Mouse (Mus musculus) MEL (cell line): ENCODE results near the gene Ankrd40. TPM values are rescaled to one million over a fixed set of nuclear protein-coding genes. Genes with fewer than 3 reads are reported as not detected.

Source experiments
- DNase-seq: peaks from one replicate; pipeline ENCODE4 v3.0.0; 2011; ENCODE audit warnings: low read depth, low spot score
- H3K27ac ChIP-seq: 2 replicates; pipeline ENCODE4 v1.5.1; 2012; ENCODE audit warnings: low read depth, mild to moderate bottlenecking, control low read depth, low read length, moderate library complexity; ENCODE audit not compliant: control insufficient read depth
- H3K27me3 ChIP-seq, 2 experiments: fragments of 150-350 bp in 1 of 2; sonication (generic) in 1 of 2; 2 replicates each; pipeline ENCODE4 v1.6.1; 2012; ENCODE audit warnings: low read length in 2 of 2, mild to moderate bottlenecking in 2 of 2, improper control_type of control experiment in 1 of 2, moderate library complexity in 1 of 2; ENCODE audit not compliant: insufficient read depth in 2 of 2, control insufficient read depth in 1 of 2
- H3K36me3 ChIP-seq, 2 experiments: 2 replicates each; pipeline ENCODE4 v1.6.1; 2012 to 2014; ENCODE audit warnings: low read length in 2 of 2, improper control_type of control experiment in 1 of 2, inconsistent platforms in 1 of 2, mild to moderate bottlenecking in 1 of 2; ENCODE audit not compliant: insufficient read depth in 2 of 2, control insufficient read depth in 1 of 2
- H3K4me1 ChIP-seq, 2 experiments: fragments of 150-350 bp in 1 of 2; sonication (generic) in 1 of 2; 2 replicates each; pipeline ENCODE4 v1.6.1; 2012; ENCODE audit warnings: low read length in 2 of 2, improper control_type of control experiment in 1 of 2, mild to moderate bottlenecking in 1 of 2; ENCODE audit not compliant: insufficient read depth in 2 of 2, control insufficient read depth in 1 of 2
- H3K4me3 ChIP-seq, 2 experiments: fragments of 150-350 bp in 1 of 2; sonication (generic) in 1 of 2; 2 replicates each; pipeline ENCODE4 v1.5.1; 2012; ENCODE audit warnings: low read depth in 2 of 2, low read length in 2 of 2, mild to moderate bottlenecking in 2 of 2, moderate library complexity in 2 of 2, control low read depth in 1 of 2, improper control_type of control experiment in 1 of 2; ENCODE audit not compliant: control insufficient read depth in 1 of 2, insufficient read depth in 1 of 2
- H3K79me2 ChIP-seq: 2 replicates; pipeline ENCODE4 v1.6.1; 2012; ENCODE audit warnings: mild to moderate bottlenecking, low read length, moderate library complexity; ENCODE audit not compliant: control insufficient read depth, poor library complexity, insufficient read depth
- H3K9ac ChIP-seq: 2 replicates; pipeline ENCODE4 v1.6.1; 2012; ENCODE audit warnings: low read depth, mild to moderate bottlenecking, control low read depth, low read length, moderate library complexity; ENCODE audit not compliant: control insufficient read depth, poor library complexity, severe bottlenecking
- H3K9me3 ChIP-seq: fragments of 150-350 bp; sonication (generic); replicated peaks from 2 replicates; pipeline ENCODE4 v1.6.1; 2012; ENCODE audit warnings: mild to moderate bottlenecking, low read length, improper control_type of control experiment, moderate library complexity; ENCODE audit not compliant: insufficient read depth
- CHD2 ChIP-seq: IDR thresholded peaks from 2 replicates; pipeline ENCODE4 v1.6.1; 2011; ENCODE audit warnings: low read length, improper control_type of control experiment
- CTCF ChIP-seq, 3 experiments: IDR thresholded peaks in 2 of 3; conservative IDR thresholded peaks in 1 of 3; 2 replicates each; pipeline ENCODE4 v1.5.1; 2011 to 2012; ENCODE audit warnings: low read length in 3 of 3, low read depth in 2 of 3, mild to moderate bottlenecking in 2 of 3, improper control_type of control experiment in 1 of 3, inconsistent platforms in 1 of 3, mixed read lengths in 1 of 3, moderate library complexity in 1 of 3; ENCODE audit not compliant: control insufficient read depth in 1 of 3, insufficient read depth in 1 of 3, poor library complexity in 1 of 3, severe bottlenecking in 1 of 3
- E2F4 ChIP-seq: IDR thresholded peaks from 2 replicates; pipeline ENCODE4 v1.6.1; 2011; ENCODE audit warnings: low read depth, low read length, improper control_type of control experiment, borderline replicate concordance
- ELF1 ChIP-seq: IDR thresholded peaks from 2 replicates; pipeline ENCODE4 v1.6.1; 2014; ENCODE audit warnings: low read depth, mild to moderate bottlenecking, inconsistent platforms, low read length, improper control_type of control experiment, moderate library complexity
- EP300 ChIP-seq, 2 experiments: IDR thresholded peaks; 2 replicates each; pipeline ENCODE4 v1.6.1; 2011; ENCODE audit warnings: improper control_type of control experiment in 2 of 2, low read length in 2 of 2, low read depth in 1 of 2, mild to moderate bottlenecking in 1 of 2
- GATA1 ChIP-seq: IDR thresholded peaks from 2 replicates; pipeline ENCODE4 v1.6.1; 2011; ENCODE audit warnings: low read depth, low read length, improper control_type of control experiment
- HCFC1 ChIP-seq: IDR thresholded peaks from 2 replicates; pipeline ENCODE4 v1.6.1; 2012; ENCODE audit warnings: low read depth, mild to moderate bottlenecking, inconsistent platforms, low read length, improper control_type of control experiment, moderate library complexity
- JUND ChIP-seq: IDR thresholded peaks from 2 replicates; pipeline ENCODE4 v1.6.1; 2011; ENCODE audit warnings: low read depth, mild to moderate bottlenecking, improper control_type of control experiment, low read length
- KAT2A ChIP-seq: conservative IDR thresholded peaks from 2 replicates; pipeline ENCODE4 v1.6.1; 2012; ENCODE audit warnings: low read depth, low read length, improper control_type of control experiment, inconsistent platforms
- MAFK ChIP-seq: IDR thresholded peaks from 2 replicates; pipeline ENCODE4 v1.6.1; 2011; ENCODE audit warnings: low read depth, mild to moderate bottlenecking, low read length, improper control_type of control experiment, borderline replicate concordance
- MEF2A ChIP-seq: IDR thresholded peaks from 2 replicates; pipeline ENCODE4 v1.6.1; 2014; ENCODE audit warnings: low read depth, mild to moderate bottlenecking, inconsistent platforms, low read length, improper control_type of control experiment; ENCODE audit not compliant: poor library complexity, insufficient replicate concordance, severe bottlenecking; ENCODE audit errors: extremely low read depth
- MXI1 ChIP-seq: IDR thresholded peaks from 2 replicates; pipeline ENCODE4 v1.6.1; 2011; ENCODE audit warnings: mild to moderate bottlenecking, low read depth, low read length, improper control_type of control experiment
- NRF1 ChIP-seq: IDR thresholded peaks from 2 replicates; pipeline ENCODE4 v1.6.1; 2014; ENCODE audit warnings: low read depth, mild to moderate bottlenecking, inconsistent platforms, low read length, improper control_type of control experiment, moderate library complexity; ENCODE audit not compliant: poor library complexity, insufficient read depth, severe bottlenecking
- POLR2A ChIP-seq, 2 experiments: IDR thresholded peaks; 2 replicates each; pipeline ENCODE4 v1.6.1; 2011 to 2012; ENCODE audit warnings: low read length in 2 of 2, mild to moderate bottlenecking in 2 of 2, control low read depth in 1 of 2, improper control_type of control experiment in 1 of 2, low read depth in 1 of 2, moderate library complexity in 1 of 2; ENCODE audit not compliant: control insufficient read depth in 1 of 2, insufficient read depth in 1 of 2, poor library complexity in 1 of 2
- POLR2AphosphoS2 ChIP-seq: IDR thresholded peaks from 2 replicates; pipeline ENCODE4 v1.6.1; 2011; ENCODE audit warnings: low read length, improper control_type of control experiment
- RAD21 ChIP-seq: IDR thresholded peaks from 2 replicates; pipeline ENCODE4 v1.6.1; 2011; ENCODE audit warnings: mild to moderate bottlenecking, low read depth, low read length, improper control_type of control experiment
- RCOR1 ChIP-seq: IDR thresholded peaks from 2 replicates; pipeline ENCODE4 v1.6.1; 2012; ENCODE audit warnings: low read depth, mild to moderate bottlenecking, inconsistent platforms, low read length, improper control_type of control experiment
- SIN3A ChIP-seq: IDR thresholded peaks from 2 replicates; pipeline ENCODE4 v1.6.1; 2012; ENCODE audit warnings: low read length, improper control_type of control experiment, inconsistent platforms
- SMC3 ChIP-seq: IDR thresholded peaks from 2 replicates; pipeline ENCODE4 v1.6.1; 2011; ENCODE audit warnings: low read depth, low read length, improper control_type of control experiment
- ZC3H11A ChIP-seq: IDR thresholded peaks from 2 replicates; pipeline ENCODE4 v1.6.1; 2012; ENCODE audit warnings: low read depth, mild to moderate bottlenecking, inconsistent platforms, low read length, improper control_type of control experiment
- ZKSCAN1 ChIP-seq: IDR thresholded peaks from 2 replicates; pipeline ENCODE4 v1.6.1; 2012; ENCODE audit warnings: low read depth, mild to moderate bottlenecking, inconsistent platforms, low read length, improper control_type of control experiment, moderate library complexity
- ZNF384 ChIP-seq: IDR thresholded peaks from 2 replicates; pipeline ENCODE4 v1.6.1; 2012; ENCODE audit warnings: low read depth, mild to moderate bottlenecking, inconsistent platforms, low read length, improper control_type of control experiment
- polyA plus RNA-seq, 2 experiments: library from polyadenylated mRNA; stranded (reverse) in 1 of 2; unstranded in 1 of 2; fragments of >175 nt in 1 of 2; fragments of >200 nt in 1 of 2; gene quantifications; 2 replicates each; pipeline versions ENCODE4 v1.2.1 to v1.2.4; 2012; ENCODE audit warnings: low replicate concordance in 2 of 2, low read depth in 1 of 2; ENCODE audit not compliant: insufficient read length in 2 of 2, insufficient read depth in 1 of 2, missing spikeins in 1 of 2
- total RNA-seq: library from RNA; depleted of rRNA; stranded (reverse); fragments of 300-350 nt; gene quantifications from 2 replicates; pipeline ENCODE4 v1.2.3, GENCODE M21; 2012

Gene Ankrd40
- total and polyA plus RNA-seq, 3 experiments = 37.1 to 60.0 TPM; not detected in 1

- Histone ChIP-seq H3K36me3 (peaks cover 0 to 22% of the 10 kb centered on the region in 2 experiments; a peak in 2 of 4 replicates), H3K9me3 (no peaks in the 10 kb centered on the region), H3K27me3 (no peaks in the 10 kb centered on the region), H3K9ac (no peak overlapping the region), H3K79me2 (peaks cover 10% of the 10 kb centered on the region), H3K27ac (no peak overlapping the region), H3K4me3 (no peak overlapping the region), H3K4me1 (peaks cover 4 to 14% of the 10 kb centered on the region in 2 experiments; a peak in 3 of 4 replicates)
- TF ChIP-seq ELF1 (no peak), NRF1 (no peak), KAT2A (no peak), JUND (no peak), CHD2 (no peak), GATA1 (no peak), CTCF (IDR thresholded peaks at IDR 0.05 in 2 of 3, conservative IDR thresholded peaks at IDR 0.05 in 1 of 3; ENCODE audit: control insufficient read depth in 1 of 3, insufficient read depth in 1 of 3, low read depth in 2 of 3, low read length in 3 of 3, poor library complexity in 1 of 3, severe bottlenecking in 1 of 3) (peak; percentile 26 to 78 (median 56); a peak in 5 of 6 replicates), SIN3A (0 out of 2 replicates have a peak, but pooled peaks have one; percentile 19), POLR2A (IDR thresholded peaks at IDR 0.05; ENCODE audit: control insufficient read depth in 1 of 2, insufficient read depth in 1 of 2, low read depth in 1 of 2, low read length in 2 of 2, poor library complexity in 1 of 2) (no peak), RCOR1 (0 out of 2 replicates have a peak, but pooled peaks have one; percentile 22), E2F4 (no peak), ZKSCAN1 (no peak), RAD21 (peak; percentile 72), SMC3 (peak; percentile 54), MEF2A (no peak), ZNF384 (peak; percentile 75), MXI1 (no peak)
- DNase-seq = peak; percentile 76
Measured at GRCm38 (mm10) chr11:94329270-94329891, 1.6 kb downstream of the Ankrd40 start.

- Histone ChIP-seq H3K27ac (no peak overlapping the region), H3K9ac (no peak overlapping the region), H3K4me1 (peaks cover 4 to 17% of the 10 kb centered on the region in 2 experiments; a peak in 3 of 4 replicates), H3K79me2 (peaks cover 10% of the 10 kb centered on the region), H3K9me3 (no peaks in the 10 kb centered on the region)
- TF ChIP-seq MAFK (no peak), HCFC1 (no peak), MEF2A (no peak), CHD2 (no peak), GATA1 (no peak), EP300 (IDR thresholded peaks at IDR 0.05; ENCODE audit: low read depth in 1 of 2, low read length in 2 of 2) (no peak), POLR2AphosphoS2 (no peak), MXI1 (no peak), ZC3H11A (no peak)
- TF ChIP-seq, all 39 proteins: peak for 0
- no peaks in the 10 kb centered on the region for H3K27me3 ChIP-seq
- H3K36me3 ChIP-seq = peaks cover 2 to 23% of the 10 kb centered on the region in 2 experiments; a peak in 3 of 4 replicates
- DNase-seq = no peak
- no peak overlapping the region for H3K4me3 ChIP-seq
Measured at GRCm38 (mm10) chr11:94330211-94330610, 2.4 kb downstream of the Ankrd40 start.
